Mouse (Mus musculus): ENCODE measurements around the gene Ssr4. TPM values are rescaled to one million over a fixed set of nuclear protein-coding genes. Genes with fewer than 3 reads are reported as not detected.

The Ssr4 gene
- polyA plus RNA-seq, 1 experiment from 2014 or later: 128 TPM

GRCm38 (mm10) chrX:73823747-73824146, 36.9 kb downstream of the Ssr4 start:
- Histone ChIP-seq H3K9ac (peak overlapping the region; percentile 75), H3K4me2 (replicated peaks) (peak overlapping the region; percentile 65), H3K27ac (no peak overlapping the region), H3K4me3 (peak overlapping the region; percentile 57), H3K4me1 (no peaks in the 10 kb centered on the region), H3K9me3 (no peaks in the 10 kb centered on the region), H3K36me3 (no peaks in the 10 kb centered on the region), H3K27me3 (replicated peaks) (no peaks in the 10 kb centered on the region; the same call in 1 of the 2 replicates)
- ATAC-seq (ENCODE audit: low FRiP score, low read depth): peak; percentile 51
- WGBS: 9% methylated on average over 17 of the region's 17 CpGs

- H3K27ac ChIP-seq: peak within 1 kb of the TSS; percentile 72; the same call in 1 of the 2 replicates
- H3K4me1 ChIP-seq: no peaks in the 10 kb centered on the region
- peak within 1 kb of the TSS; percentile 57 for H3K4me3 ChIP-seq
- peak within 1 kb of the TSS; percentile 75 for H3K9ac ChIP-seq
- H3K27me3 ChIP-seq (replicated peaks): no peaks in the 10 kb centered on the region; the same call in 1 of the 2 replicates
- H3K36me3 ChIP-seq: no peaks in the 10 kb centered on the region
- WGBS: 14% methylated on average over 69 of the region's 84 CpGs
- peak; percentile 83 for ATAC-seq (ENCODE audit: low FRiP score, low read depth)
- no peaks in the 10 kb centered on the region for H3K9me3 ChIP-seq
- H3K4me2 ChIP-seq (replicated peaks): peak within 1 kb of the TSS; percentile 65
Measured at GRCm38 (mm10) chrX:73824185-73825151, 37.6 kb downstream of the Ssr4 start, which contains the start of gene Pdzd4. Pdzd4 (minus strand) TSS chrX:73824969.

GRCm38 (mm10) chrX:73835731-73836130, 48.9 kb downstream of the Ssr4 start:
- WGBS: 95% methylated on average over 1 of the region's 1 CpGs
- Histone ChIP-seq H3K4me3 (no peak overlapping the region), H3K9ac (no peak overlapping the region), H3K4me1 (no peaks in the 10 kb centered on the region), H3K36me3 (no peaks in the 10 kb centered on the region), H3K9me3 (no peaks in the 10 kb centered on the region), H3K27me3 (replicated peaks) (no peaks in the 10 kb centered on the region), H3K4me2 (replicated peaks) (no peak overlapping the region), H3K27ac (no peak overlapping the region)
- ATAC-seq (ENCODE audit: low FRiP score, low read depth): no peak

GRCm38 (mm10) chrX:73836691-73837090, 49.9 kb downstream of the Ssr4 start:
- Histone ChIP-seq H3K4me3 (no peak overlapping the region), H3K9me3 (no peaks in the 10 kb centered on the region), H3K4me1 (no peaks in the 10 kb centered on the region), H3K4me2 (replicated peaks) (no peak overlapping the region), H3K9ac (no peak overlapping the region), H3K36me3 (no peaks in the 10 kb centered on the region), H3K27ac (no peak overlapping the region), H3K27me3 (replicated peaks) (no peaks in the 10 kb centered on the region)
- 81% methylated on average over 3 of the region's 3 CpGs for WGBS
- ATAC-seq (ENCODE audit: low FRiP score, low read depth): no peak

Other genes with a start within 250 kb of the Ssr4 start
- gene Dusp9, start 147.6 kb upstream of the Ssr4 start, polyA plus RNA-seq (2016; fragmentation: Nextera tagmentation; extraction: Ambion mirVana): 5.2 and 6.4 TPM in 2 replicates
- gene Pnck, start 126.9 kb upstream of the Ssr4 start, polyA plus RNA-seq (2016; fragmentation: Nextera tagmentation; extraction: Ambion mirVana): 35.2 and 37.8 TPM in 2 replicates
- 6.7 and 7.9 TPM in 2 replicates for gene Slc6a8, start 113.9 kb upstream of the Ssr4 start, polyA plus RNA-seq (2016; fragmentation: Nextera tagmentation; extraction: Ambion mirVana)
- 124 and 129 TPM in 2 replicates for gene Bcap31, start 70.9 kb upstream of the Ssr4 start, polyA plus RNA-seq (2016; fragmentation: Nextera tagmentation; extraction: Ambion mirVana)
- 11.5 and 12.0 TPM in 2 replicates for gene Abcd1, start 70.4 kb upstream of the Ssr4 start, polyA plus RNA-seq (2016; fragmentation: Nextera tagmentation; extraction: Ambion mirVana)
- gene Plxnb3, start 29.9 kb upstream of the Ssr4 start, polyA plus RNA-seq (2016; fragmentation: Nextera tagmentation; extraction: Ambion mirVana): 0.37 and 0.57 TPM in 2 replicates
- 5.2 and 7.0 TPM in 2 replicates for gene Srpk3, start 12.6 kb upstream of the Ssr4 start, polyA plus RNA-seq (2016; fragmentation: Nextera tagmentation; extraction: Ambion mirVana)
- gene Idh3g, start 131 bp upstream of the Ssr4 start, polyA plus RNA-seq (2016; fragmentation: Nextera tagmentation; extraction: Ambion mirVana): 167 and 181 TPM in 2 replicates
- 2.7 and 3.1 TPM in 2 replicates for gene Pdzd4, start 37.9 kb downstream of the Ssr4 start, polyA plus RNA-seq (2016; fragmentation: Nextera tagmentation; extraction: Ambion mirVana)
- 0.08 TPM in 1 of 2 replicates, not detected in the other for gene Avpr2, start 105.1 kb downstream of the Ssr4 start, polyA plus RNA-seq (2016; fragmentation: Nextera tagmentation; extraction: Ambion mirVana)
- 46.2 and 67.5 TPM in 2 replicates for gene L1cam, start 109.1 kb downstream of the Ssr4 start, polyA plus RNA-seq (2016; fragmentation: Nextera tagmentation; extraction: Ambion mirVana)
- gene Arhgap4, start 134.8 kb downstream of the Ssr4 start, polyA plus RNA-seq (2016; fragmentation: Nextera tagmentation; extraction: Ambion mirVana): 2.4 and 3.1 TPM in 2 replicates
- gene Naa10, start 134.9 kb downstream of the Ssr4 start, polyA plus RNA-seq (2016; fragmentation: Nextera tagmentation; extraction: Ambion mirVana): 112 and 114 TPM in 2 replicates
- gene Renbp, start 143.8 kb downstream of the Ssr4 start, polyA plus RNA-seq (2016; fragmentation: Nextera tagmentation; extraction: Ambion mirVana): 16.9 and 17.6 TPM in 2 replicates
- gene Hcfc1, start 179.3 kb downstream of the Ssr4 start, polyA plus RNA-seq (2016; fragmentation: Nextera tagmentation; extraction: Ambion mirVana): 66.0 and 67.8 TPM in 2 replicates
- 48.2 and 51.2 TPM in 2 replicates for gene Irak1, start 236.9 kb downstream of the Ssr4 start, polyA plus RNA-seq (2016; fragmentation: Nextera tagmentation; extraction: Ambion mirVana)

All from neural tube, embryonic 12.5 days (tissue).